Mouse (Mus musculus) large intestine, adult 2 months (tissue): ENCODE data around the gene Greb1. TPM values are rescaled to one million over a fixed set of nuclear protein-coding genes. Genes with fewer than 3 reads are reported as not detected.

Experiments
- DNase-seq: peaks from one replicate; pipeline ENCODE4 v3.0.0-alpha.2; 2012; ENCODE audit warnings: low read depth, low spot score
- WGBS: fragments of 180-500 bp; shearing (Covaris S2); methylation state at CpG from one replicate; pipeline ENCODE4 v1.1.7; 2018; 5-methylcytosine and 5-hydroxymethylcytosine counted together
- polyA plus RNA-seq: library from polyadenylated mRNA; depleted of rRNA; stranded (reverse); fragments of >200 nt; gene quantifications from 2 replicates; pipeline ENCODE4 v1.2.3, GENCODE M21; 2012

Greb1 gene
- polyA plus RNA-seq, 1 experiment: 1.6 TPM

GRCm38 (mm10) chr12:16810525-16811431 lies 10.1 kb upstream of the Greb1 start, which contains the start of gene E2f6:
Gene E2f6, plus strand, starts transcription at chr12:16810963.
- no peak for DNase-seq

GRCm38 (mm10) chr12:16808045-16808444 lies 7.4 kb upstream of the Greb1 start:
- DNase-seq: no peak
- 36% methylated on average over 3 of the region's 3 CpGs for WGBS

More at GRCm38 (mm10) chr12:16810525-16811431, 10.1 kb upstream of the Greb1 start, which contains the start of gene E2f6:
- WGBS: 6% methylated on average over 81 of the region's 81 CpGs

DNA sequence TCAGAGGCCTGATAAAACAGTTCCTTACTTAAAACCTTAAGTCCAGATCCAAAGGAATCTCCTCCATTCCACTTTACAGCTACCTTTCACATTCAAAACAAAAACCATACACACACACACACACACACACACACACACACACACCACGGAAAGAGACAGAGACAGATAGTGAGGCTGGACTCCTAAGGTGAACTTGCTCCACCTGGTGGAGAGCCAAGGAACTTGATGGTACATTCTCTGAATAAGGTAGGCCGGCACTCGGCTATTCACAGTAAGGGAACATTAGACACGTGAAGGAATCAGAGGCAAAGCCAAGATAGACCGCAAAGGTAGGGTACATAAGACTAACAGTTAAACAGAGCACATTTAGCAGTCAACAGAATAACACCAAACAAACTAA lies 4.8 kb upstream of the Greb1 start:
- DNase-seq: peak; percentile 66
- 4% methylated on average over 5 of the region's 5 CpGs for WGBS

DNA sequence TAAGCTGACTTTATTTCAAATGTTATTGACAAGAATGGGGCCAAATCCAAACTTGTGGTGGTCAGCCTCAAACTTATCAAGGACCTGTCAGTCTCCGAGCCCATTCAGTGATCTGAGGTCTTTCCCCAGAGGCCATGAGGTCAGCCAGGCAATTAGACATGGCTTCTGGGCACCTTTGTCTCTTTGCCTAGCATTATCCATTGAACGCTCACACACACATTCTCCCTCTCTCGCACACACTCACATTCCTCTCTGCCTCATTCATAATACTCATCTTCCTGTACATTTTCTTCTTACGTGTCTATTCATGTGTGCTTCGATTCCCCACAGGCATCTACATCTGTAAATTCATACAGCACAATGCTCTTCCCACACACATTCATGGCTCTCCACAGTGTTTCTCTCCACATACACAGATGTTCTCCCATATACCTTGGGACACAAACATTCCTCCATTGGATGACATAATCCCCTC lies 3.3 kb upstream of the Greb1 start:
- DNase-seq: no peak
- 91% methylated on average over 5 of the region's 5 CpGs for WGBS

DNA sequence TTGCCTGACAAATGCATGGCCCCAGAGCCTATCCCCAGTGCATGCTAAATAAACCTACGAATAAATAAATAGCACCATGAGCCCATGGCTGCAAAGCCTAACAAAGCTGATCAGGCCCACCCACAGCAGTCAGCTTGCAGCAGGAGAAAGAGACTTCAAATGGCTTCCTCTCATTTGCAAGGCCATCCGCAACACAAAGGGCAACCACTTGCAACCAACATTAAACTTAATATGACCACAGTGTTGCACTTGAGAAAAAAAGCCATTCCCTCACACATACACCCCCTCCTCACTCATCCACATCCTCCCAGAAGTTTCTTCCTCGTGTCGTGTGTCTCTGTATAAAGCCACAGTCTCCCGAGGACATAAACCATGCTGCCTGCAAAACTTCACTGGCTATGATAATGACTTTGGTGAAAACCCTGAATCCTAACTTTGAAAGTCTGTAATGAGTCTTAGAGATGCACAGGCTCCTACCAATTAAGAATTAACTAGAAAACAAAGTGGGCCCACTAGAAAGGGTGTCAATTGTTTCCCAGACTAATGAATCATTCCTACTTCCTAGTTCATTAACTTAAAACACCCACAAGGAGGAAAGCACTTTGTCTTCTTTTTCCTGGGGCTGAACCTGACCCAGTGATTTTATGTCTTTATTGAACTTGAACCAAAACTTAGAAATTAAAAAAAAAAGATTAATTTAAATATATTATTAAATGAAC lies 2.7 kb upstream of the Greb1 start:
- 64% methylated on average over 5 of the region's 5 CpGs for WGBS
- no peak for DNase-seq

DNA sequence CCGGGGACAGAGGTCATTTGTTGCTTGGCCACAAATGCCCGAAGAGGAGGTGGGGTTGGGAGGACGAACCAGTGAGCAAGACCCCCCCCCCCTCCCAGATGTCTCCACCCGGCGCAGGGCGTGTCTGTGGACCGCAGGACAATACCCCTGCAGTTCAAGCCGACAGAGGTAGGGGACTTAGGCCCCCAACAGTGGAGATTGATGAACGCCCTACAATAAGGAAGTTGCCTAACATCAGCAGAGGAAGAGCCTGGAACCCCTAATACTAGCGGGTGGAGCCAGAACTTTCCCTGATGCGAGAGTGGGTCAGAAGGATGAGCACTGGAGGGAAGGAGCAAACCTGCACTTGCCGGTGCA lies 251 bp upstream of the Greb1 start:
- 2% methylated on average over 12 of the region's 12 CpGs for WGBS

GRCm38 (mm10) chr12:16799928-16800258 lies 793 bp downstream of the Greb1 start:
- 7% methylated on average over 6 of the region's 6 CpGs for WGBS
- DNase-seq: no peak

More for the DNA sequence above, 251 bp upstream of the Greb1 start:
- DNase-seq: no peak

DNA sequence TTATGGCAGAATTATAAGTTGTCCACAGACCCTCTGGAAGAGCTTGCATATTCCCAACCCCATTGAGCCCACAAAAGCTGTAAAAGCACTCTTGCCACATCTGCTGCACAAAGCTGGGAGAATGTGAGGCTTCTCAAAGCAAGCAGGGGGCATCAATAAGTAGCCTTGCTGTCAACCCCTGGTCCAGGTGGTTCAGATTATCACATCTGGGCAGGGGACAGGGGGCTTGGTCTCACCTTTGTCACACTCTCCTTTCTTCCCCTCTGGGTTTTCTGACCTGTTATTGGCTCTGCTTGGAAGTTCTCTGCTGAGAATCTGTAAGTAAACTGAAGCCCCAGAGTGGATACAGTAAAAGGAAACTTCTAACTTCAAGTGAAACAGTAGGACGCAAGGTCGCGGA lies 1.8 kb downstream of the Greb1 start:
- WGBS: 58% methylated on average over 3 of the region's 3 CpGs

GRCm38 (mm10) chr12:16795781-16796180 lies 4.9 kb downstream of the Greb1 start:
- WGBS: 83% methylated on average over 3 of the region's 3 CpGs
- DNase-seq: no peak

More for the DNA sequence above, 1.8 kb downstream of the Greb1 start:
- no peak for DNase-seq

GRCm38 (mm10) chr12:16793371-16793770 lies 7.3 kb downstream of the Greb1 start:
- 84% methylated on average over 4 of the region's 4 CpGs for WGBS
- no peak for DNase-seq

- 78% methylated on average over 4 of the region's 4 CpGs for WGBS
- no peak for DNase-seq
These were observed 10.2 kb downstream of the Greb1 start for GRCm38 (mm10) chr12:16790456-16790855.

- DNase-seq: no peak
- 61% methylated on average over 4 of the region's 4 CpGs for WGBS
These were observed 10.9 kb downstream of the Greb1 start for GRCm38 (mm10) chr12:16789756-16790155.

DNA sequence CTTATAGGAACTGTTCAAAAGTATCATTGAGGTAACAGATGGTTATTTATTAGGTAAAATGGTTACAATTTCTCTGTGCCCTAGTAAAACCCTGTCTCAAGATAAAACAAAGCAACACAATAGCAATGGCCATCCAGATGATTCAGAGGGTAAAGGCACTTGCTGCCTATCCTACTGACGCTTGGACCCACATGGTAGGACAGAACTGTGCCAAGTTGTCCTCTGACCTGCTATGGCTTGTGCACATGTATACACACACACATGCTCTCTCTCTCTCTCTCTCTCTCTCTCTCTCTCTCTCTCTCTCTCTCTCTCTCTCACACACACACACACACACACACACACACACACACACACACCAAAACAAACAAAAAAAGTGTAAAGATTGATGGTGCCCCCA lies 11.5 kb downstream of the Greb1 start:
- 74% methylated on average over 1 of the region's 1 CpGs for WGBS
- no peak for DNase-seq

DNA sequence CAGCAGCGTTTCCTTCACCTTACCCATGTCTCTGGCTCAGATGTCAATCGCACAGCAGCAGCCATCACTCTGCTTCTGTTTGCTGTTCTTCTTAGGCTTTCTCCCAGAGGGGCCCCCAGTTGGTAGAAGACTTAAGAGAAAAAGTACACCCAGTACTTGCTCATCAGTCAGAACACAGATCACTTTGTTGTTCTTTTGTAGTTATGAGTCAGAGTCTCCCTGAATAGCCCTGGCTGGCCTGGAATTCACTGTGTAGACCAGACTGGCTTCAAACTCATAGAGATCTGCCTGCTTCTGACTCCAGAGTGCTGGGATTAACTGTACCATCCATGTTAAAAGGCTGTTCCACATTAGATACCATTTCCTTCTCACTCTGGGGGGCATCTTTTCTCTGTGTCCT lies 12.1 kb downstream of the Greb1 start:
- no peak for DNase-seq
- whole genome bisulfite sequencing: 78% methylated on average over 2 of the region's 2 CpGs

DNA sequence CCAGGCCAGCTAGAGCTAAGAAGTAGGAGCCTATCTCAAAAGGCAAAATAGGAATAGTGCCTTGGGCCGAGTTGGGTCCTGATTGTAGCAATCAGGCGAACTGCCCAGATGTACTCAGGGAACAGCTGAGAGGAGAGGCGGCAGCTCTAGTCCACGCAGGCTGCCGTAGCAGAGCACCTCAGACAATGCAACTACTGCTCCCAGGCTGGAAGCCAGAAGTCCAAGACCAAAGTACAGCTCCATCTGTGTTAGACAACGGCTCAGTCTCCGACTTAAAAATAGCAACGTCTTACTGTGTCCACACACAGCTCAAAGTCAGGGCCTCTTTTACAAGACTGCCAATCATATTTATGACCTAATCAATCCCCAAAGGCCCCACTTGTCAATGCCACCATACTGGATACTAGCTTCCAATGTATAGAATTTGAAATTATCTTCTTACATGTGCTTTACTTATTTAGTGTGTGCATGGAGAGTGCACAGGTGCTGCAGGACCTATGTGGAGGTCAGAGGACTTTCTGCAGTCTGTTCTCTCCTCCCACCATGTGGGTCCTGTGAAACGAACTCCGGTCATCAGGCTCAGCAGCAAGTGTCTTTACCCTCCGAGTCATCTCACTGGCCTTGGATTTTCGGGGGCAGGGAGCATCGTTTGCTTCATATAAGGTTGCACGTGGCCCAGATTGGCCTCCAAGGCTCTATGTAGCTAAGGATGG lies 19.5 kb downstream of the Greb1 start:
- WGBS: 45% methylated on average over 14 of the region's 14 CpGs
- DNase-seq: no peak

- WGBS: 93% methylated on average over 3 of the region's 3 CpGs
- no peak for DNase-seq
These were observed 20.4 kb downstream of the Greb1 start for GRCm38 (mm10) chr12:16780320-16780719.

DNA sequence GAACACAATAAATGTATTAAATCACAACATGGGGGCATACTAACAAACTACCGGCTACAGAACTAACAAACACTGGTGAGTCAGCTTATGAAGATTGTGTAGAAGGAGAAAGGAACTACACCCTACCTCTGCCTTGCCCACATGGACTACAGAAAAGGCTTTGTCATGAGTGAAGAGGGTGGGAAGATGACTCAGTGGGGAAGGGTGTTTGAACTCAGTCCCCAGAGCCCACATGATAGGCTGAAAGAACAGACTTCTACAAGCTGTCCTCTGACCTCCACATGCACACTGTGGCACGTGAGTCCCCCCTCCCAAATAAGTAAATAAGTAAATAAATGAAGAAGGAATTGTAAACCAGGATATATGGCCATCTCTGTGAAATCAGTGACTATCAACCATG lies 21.5 kb downstream of the Greb1 start:
- DNase-seq: no peak
- 41% methylated on average over 2 of the region's 2 CpGs for WGBS

- 53% methylated on average over 5 of the region's 5 CpGs for WGBS
- DNase-seq: no peak
These were observed 22.2 kb downstream of the Greb1 start for GRCm38 (mm10) chr12:16778523-16778922.

DNA sequence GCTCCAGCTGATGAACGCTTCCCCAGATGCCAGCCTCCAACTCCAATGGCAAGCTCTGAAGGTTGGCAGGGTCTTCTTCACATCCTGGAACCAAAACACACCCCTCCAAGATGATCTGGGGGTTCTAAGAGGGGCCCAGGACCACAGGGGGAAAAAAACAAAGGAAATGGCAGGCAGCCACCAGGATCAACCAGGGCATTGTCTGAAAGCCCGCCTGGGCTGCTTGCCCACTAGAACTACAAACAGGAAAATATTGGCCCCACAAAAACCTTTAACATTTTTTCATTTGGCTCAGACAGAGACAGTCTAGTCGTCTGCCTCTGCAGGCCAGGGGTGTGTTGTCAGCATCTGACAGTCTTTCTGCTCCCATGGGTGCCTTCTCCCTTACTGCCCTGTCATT lies 25.3 kb downstream of the Greb1 start:
- 53% methylated on average over 3 of the region's 3 CpGs for WGBS
- DNase-seq: no peak

DNA sequence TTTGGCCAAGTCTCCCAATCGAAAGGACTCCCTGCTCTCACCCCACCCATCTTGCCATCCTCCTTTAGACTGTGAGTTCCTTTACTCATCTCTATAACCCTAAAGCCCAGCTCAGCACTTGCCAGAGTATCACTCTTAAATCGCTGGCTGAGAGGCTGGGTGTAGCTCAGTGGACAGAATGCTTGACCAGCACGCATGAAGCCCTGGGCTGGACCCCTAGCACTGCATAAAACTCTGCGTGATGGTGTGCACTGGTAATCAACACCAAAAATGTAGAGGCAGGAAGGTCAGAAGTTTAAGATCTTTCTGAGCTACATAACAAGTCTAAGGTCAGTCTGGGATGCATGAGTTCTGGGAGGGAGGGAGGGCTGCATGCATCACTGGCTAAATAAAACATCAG lies 26.1 kb downstream of the Greb1 start:
- 91% methylated on average over 4 of the region's 4 CpGs for WGBS
- DNase-seq: no peak
